Mouse (Mus musculus): ENCODE data around the gene Hps4.

DNA sequence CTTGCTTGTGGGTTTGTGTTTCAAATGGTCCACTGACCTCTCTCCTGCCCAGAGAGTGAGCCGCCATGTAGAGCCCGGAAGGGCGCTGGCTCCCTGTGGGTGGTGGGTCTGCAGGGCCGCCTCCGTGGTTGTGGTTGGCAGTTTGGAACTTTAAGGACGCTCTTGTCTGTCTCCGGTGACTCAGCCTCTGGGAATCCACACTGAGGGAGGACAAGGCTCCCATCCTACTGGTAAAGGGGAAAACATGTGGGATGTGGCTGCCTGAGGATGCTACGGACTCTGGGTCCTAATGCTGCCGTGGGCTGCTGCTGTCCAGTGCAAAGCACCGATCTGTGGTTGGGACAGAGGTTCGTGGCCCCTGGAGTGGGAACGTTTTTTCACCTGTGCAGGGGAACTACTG, 25.0 kb downstream of the Hps4 start:
- TF ChIP-seq MAFK (IDR thresholded peaks at IDR 0.05; ENCODE audit: insufficient read depth, low read depth, low read length) (no peak), HCFC1 (IDR thresholded peaks at IDR 0.05; ENCODE audit: borderline replicate concordance, insufficient read depth, low read length) (no peak), ZNF384 (IDR thresholded peaks at IDR 0.05; ENCODE audit: low read depth, low read length) (no peak)

All from ES-E14 (cell line).